Mouse (Mus musculus) CH12.LX (cell line): ENCODE measurements around the gene Rab5b. TPM values are rescaled to one million over a fixed set of nuclear protein-coding genes. Genes with fewer than 3 reads are reported as not detected.

Source experiments
- DNase-seq: peaks from one replicate; pipeline ENCODE4 v3.0.0-alpha.2; 2013; ENCODE audit errors: extremely low read depth
- H3K27ac ChIP-seq: 2 replicates; pipeline ENCODE4 v1.5.1; 2012; ENCODE audit warnings: low read depth, mild to moderate bottlenecking, control low read depth, moderate library complexity; ENCODE audit not compliant: insufficient read depth
- H3K27me3 ChIP-seq: replicated peaks from 2 replicates; pipeline ENCODE3; 2012; ENCODE audit warnings: inconsistent platforms
- H3K36me3 ChIP-seq, 2 experiments: replicated peaks in 1 of 2; 2 replicates each; pipeline versions ENCODE3 to v1.6.1; 2012; ENCODE audit warnings: inconsistent platforms in 1 of 2, low read length in 1 of 2, mild to moderate bottlenecking in 1 of 2, mixed read lengths in 1 of 2, moderate library complexity in 1 of 2; ENCODE audit not compliant: control insufficient read depth in 1 of 2, insufficient read depth in 1 of 2
- H3K4me1 ChIP-seq, 2 experiments: 2 replicates each; pipeline ENCODE4 v1.6.1; 2012; ENCODE audit warnings: inconsistent platforms in 1 of 2, moderate library complexity in 1 of 2; ENCODE audit not compliant: insufficient read depth in 2 of 2, control insufficient read depth in 1 of 2
- H3K4me2 ChIP-seq: 2 replicates; pipeline ENCODE4 v1.6.1; 2012; ENCODE audit warnings: low read depth, mild to moderate bottlenecking, control low read depth; ENCODE audit not compliant: poor library complexity, insufficient read depth, severe bottlenecking
- H3K4me3 ChIP-seq, 3 experiments: fragments of 150-350 bp in 1 of 3; sonication (generic) in 1 of 3; replicated peaks in 1 of 3; 2 replicates each; pipeline versions ENCODE3 to v1.5.1; 2011 to 2012; ENCODE audit warnings: low read depth in 2 of 3, low read length in 2 of 3, mild to moderate bottlenecking in 2 of 3, moderate library complexity in 2 of 3, control low read depth in 1 of 3, improper control_type of control experiment in 1 of 3, inconsistent platforms in 1 of 3, mixed read lengths in 1 of 3; ENCODE audit not compliant: poor library complexity in 1 of 3
- H3K79me2 ChIP-seq: replicated peaks from 2 replicates; pipeline ENCODE4 v1.6.1; 2012; ENCODE audit warnings: mild to moderate bottlenecking, moderate library complexity; ENCODE audit not compliant: control insufficient read depth, poor library complexity, insufficient read depth, severe bottlenecking; ENCODE audit errors: extremely low read depth
- H3K9ac ChIP-seq: 2 replicates; pipeline ENCODE4 v1.6.1; 2012; ENCODE audit warnings: low read depth, mild to moderate bottlenecking, control low read depth, moderate library complexity; ENCODE audit not compliant: insufficient read depth
- H3K9me3 ChIP-seq: replicated peaks from 2 replicates; pipeline ENCODE3; 2012; ENCODE audit warnings: low read length, inconsistent platforms, mixed read lengths
- BHLHE40 ChIP-seq: IDR thresholded peaks from 2 replicates; pipeline ENCODE4 v1.6.1; 2011; ENCODE audit warnings: mild to moderate bottlenecking, low read depth, low read length, improper control_type of control experiment
- E2F4 ChIP-seq: IDR thresholded peaks from 2 replicates; pipeline ENCODE4 v1.6.1; 2011; ENCODE audit warnings: low read depth, low read length, improper control_type of control experiment; ENCODE audit not compliant: insufficient replicate concordance
- ELF1 ChIP-seq: IDR thresholded peaks from 2 replicates; pipeline ENCODE4 v1.6.1; 2014; ENCODE audit warnings: low read depth, mild to moderate bottlenecking, inconsistent platforms, low read length, improper control_type of control experiment
- EP300 ChIP-seq: IDR thresholded peaks from 2 replicates; pipeline ENCODE4 v1.6.1; 2011; ENCODE audit warnings: low read length, improper control_type of control experiment
- ETS1 ChIP-seq: conservative IDR thresholded peaks from 2 replicates; pipeline ENCODE4 v1.6.1; 2012; ENCODE audit warnings: low read depth, mild to moderate bottlenecking, inconsistent platforms, low read length, improper control_type of control experiment, moderate library complexity
- HCFC1 ChIP-seq: IDR thresholded peaks from 2 replicates; pipeline ENCODE4 v1.6.1; 2012; ENCODE audit warnings: low read depth, mild to moderate bottlenecking, inconsistent platforms, low read length, improper control_type of control experiment
- IRF4 ChIP-seq: IDR thresholded peaks from 2 replicates; pipeline ENCODE4 v1.6.1; 2014; ENCODE audit warnings: low read depth, mild to moderate bottlenecking, inconsistent platforms, low read length, improper control_type of control experiment
- JUN ChIP-seq: IDR thresholded peaks from 2 replicates; pipeline ENCODE4 v1.6.1; 2011; ENCODE audit warnings: low read depth, mild to moderate bottlenecking, low read length, improper control_type of control experiment, moderate library complexity; ENCODE audit not compliant: insufficient read depth
- JUND ChIP-seq: conservative IDR thresholded peaks from 2 replicates; pipeline ENCODE4 v1.6.1; 2011; ENCODE audit warnings: low read depth, low read length, improper control_type of control experiment
- MAZ ChIP-seq: IDR thresholded peaks from 2 replicates; pipeline ENCODE4 v1.6.1; 2012; ENCODE audit warnings: low read depth, mild to moderate bottlenecking, inconsistent platforms, low read length, improper control_type of control experiment, moderate library complexity
- MXI1 ChIP-seq: IDR thresholded peaks from 2 replicates; pipeline ENCODE4 v1.6.1; 2011; ENCODE audit warnings: mild to moderate bottlenecking, low read depth, low read length, improper control_type of control experiment
- MYC ChIP-seq: IDR thresholded peaks from 2 replicates; pipeline ENCODE4 v1.6.1; 2011; ENCODE audit warnings: low read depth, mild to moderate bottlenecking, improper control_type of control experiment, low read length
- NELFE ChIP-seq: IDR thresholded peaks from 2 replicates; pipeline ENCODE4 v1.6.1; 2011; ENCODE audit warnings: low read depth, low read length, improper control_type of control experiment
- NRF1 ChIP-seq: IDR thresholded peaks from 2 replicates; pipeline ENCODE4 v1.6.1; 2014; ENCODE audit warnings: low read depth, mild to moderate bottlenecking, inconsistent platforms, low read length, improper control_type of control experiment, moderate library complexity
- PAX5 ChIP-seq: IDR thresholded peaks from 2 replicates; pipeline ENCODE4 v1.6.1; 2012; ENCODE audit warnings: low read length, inconsistent platforms, mixed read lengths
- POLR2AphosphoS2 ChIP-seq: IDR thresholded peaks from 2 replicates; pipeline ENCODE4 v1.6.1; 2011; ENCODE audit warnings: low read depth, low read length, improper control_type of control experiment
- RAD21 ChIP-seq: IDR thresholded peaks from 2 replicates; pipeline ENCODE4 v1.6.1; 2011; ENCODE audit warnings: low read depth, mild to moderate bottlenecking, low read length, improper control_type of control experiment, moderate library complexity
- SIN3A ChIP-seq: IDR thresholded peaks from 2 replicates; pipeline ENCODE4 v1.6.1; 2012; ENCODE audit warnings: low read length, improper control_type of control experiment, inconsistent platforms
- SMC3 ChIP-seq: IDR thresholded peaks from 2 replicates; pipeline ENCODE4 v1.6.1; 2011; ENCODE audit warnings: low read depth, low read length, improper control_type of control experiment
- TBP ChIP-seq: conservative IDR thresholded peaks from 2 replicates; pipeline ENCODE4 v1.6.1; 2011; ENCODE audit warnings: low read depth, low read length, improper control_type of control experiment
- USF2 ChIP-seq: conservative IDR thresholded peaks from 2 replicates; pipeline ENCODE4 v1.6.1; 2011; ENCODE audit warnings: low read depth, low read length, improper control_type of control experiment
- ZKSCAN1 ChIP-seq: IDR thresholded peaks from 2 replicates; pipeline ENCODE4 v1.6.1; 2012; ENCODE audit warnings: low read depth, inconsistent platforms, low read length, improper control_type of control experiment, borderline replicate concordance
- ZMIZ1 ChIP-seq: IDR thresholded peaks from 2 replicates; pipeline ENCODE4 v1.6.1; 2012; ENCODE audit warnings: low read depth, mild to moderate bottlenecking, inconsistent platforms, low read length, improper control_type of control experiment
- dilution Hi-C: fragments of 300-500 bp; cut with MboI; formaldehyde crosslinking; loops from 2 replicates; pipeline ENCODE4 v1.14.3; 2020; ENCODE audit warnings: low sequenced_read_pairs; ENCODE audit not compliant: extremely low pct_unique_long_range_greater_than_20kb, extremely low pct_ligation_motif_present
- in situ Hi-C: fragments of 300-500 bp; cut with MboI; formaldehyde crosslinking; loops from 3 replicates; pipeline ENCODE4 v1.14.3; 2019; ENCODE audit warnings: low sequenced_read_pairs, low pct_ligation_motif_present, low pct_unique_long_range_greater_than_20kb, mixed read lengths
- polyA plus RNA-seq: library from polyadenylated mRNA; unstranded; fragments of >175 nt; gene quantifications from 2 replicates; pipeline ENCODE4 v1.2.1, GENCODE M21; 2012; ENCODE audit warnings: low read depth; ENCODE audit not compliant: insufficient read length
- total RNA-seq, 2 experiments: library from RNA; depleted of rRNA; stranded (reverse); fragments of 300-350 nt in 1 of 2; fragments of >200 nt in 1 of 2; gene quantifications; 2 replicates each; pipeline ENCODE4 v1.2.3; 2012 to 2014

Rab5b gene
- total and polyA plus RNA-seq, 3 experiments = 20.4 to 34.4 (median 27.4) TPM

- TF ChIP-seq EP300 (peak; percentile 73), POLR2AphosphoS2 (no peak), NRF1 (peak; percentile 69), BHLHE40 (peak; percentile 100), NELFE (no peak), MAZ (peak; percentile 79), SMC3 (no peak), JUN (peak; percentile 35), JUND (peak; percentile 67; the same call in 1 of the 2 replicates), MYC (peak; percentile 93), ELF1 (peak; percentile 46; the same call in 1 of the 2 replicates), MXI1 (peak; percentile 60; the same call in 1 of the 2 replicates), ETS1 (peak; percentile 89), ZKSCAN1 (no peak), ZMIZ1 (no peak), USF2 (0 out of 2 replicates have a peak, but pooled peaks have one; percentile 27), SIN3A (peak; percentile 64), E2F4 (no peak), IRF4 (peak; percentile 79; the same call in 1 of the 2 replicates), PAX5 (no peak), TBP (0 out of 2 replicates have a peak, but pooled peaks have one; percentile 45), HCFC1 (peak; percentile 72), RAD21 (no peak)
Measured at GRCm38 (mm10) chr10:128668790-128669672, 27.0 kb downstream of the Rab5b start (continued).

- Histone ChIP-seq H3K79me2 (no peaks in the 10 kb centered on the region), H3K36me3 (peaks cover 0 to 5% of the 10 kb centered on the region in 2 experiments), H3K4me2 (no peak overlapping the region), H3K4me1 (peaks cover 11 to 27% of the 10 kb centered on the region in 2 experiments), H3K9me3 (no peaks in the 10 kb centered on the region), H3K27ac (no peak overlapping the region), H3K27me3 (peaks cover 2% of the 10 kb centered on the region), H3K9ac (no peak overlapping the region), H3K4me3 (no peak overlapping the region)
- TF ChIP-seq HCFC1 = no peak
- dilution Hi-C loops (no loop called here), in situ Hi-C loops (no loop called here)
- no peak for DNase-seq
Measured at GRCm38 (mm10) chr10:128665806-128666205, 30.3 kb downstream of the Rab5b start.
